10 mouse cellular contexts compared by ENCODE assay signal in the genomic region with DNA sequence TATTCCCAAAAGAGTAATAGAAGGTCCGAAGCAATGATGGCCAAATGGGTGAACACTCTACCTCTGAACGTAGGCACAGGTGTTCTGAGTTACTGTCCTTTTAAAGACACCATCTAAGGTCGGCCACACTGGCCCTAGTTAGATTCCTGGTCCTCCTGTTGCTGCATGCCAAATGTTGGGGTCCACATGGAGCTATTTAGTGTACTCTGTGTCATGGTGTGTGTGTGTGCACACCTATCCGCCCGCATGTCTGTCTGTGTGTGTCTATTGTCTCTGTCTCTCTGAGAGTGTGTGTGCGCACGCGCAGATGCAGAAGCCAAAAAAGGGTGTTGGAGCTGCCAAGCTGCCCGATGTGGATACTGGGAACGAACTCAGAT. TPM values are rescaled to one million over a fixed set of nuclear protein-coding genes. Genes with fewer than 3 reads are reported as not detected.
A peak's percentile ranks its signal among the peaks of the same experiment; 100 is the strongest.
DNase-seq lines count a peak whose midpoint lies in the region; ATAC-seq and TF ChIP-seq lines count a peak whose summit lies in the region.
"Had no signal": no experiment of that assay in that cellular context is flagged by ENCODE, and none has a peak within 500 bp of the region (broad histone marks: within the 10 kb centered on the region; RNA-seq: fewer than 3 reads in every experiment).

No protein-coding gene starts in this region.

- H3K27ac ChIP-seq in lung, embryonic 14.5 days (ENCODE audit: low read depth) = no peak overlapping the region
- H3K27ac ChIP-seq in hindbrain, embryonic 15.5 days (replicated peaks) = peak overlapping the region; percentile 71
- peak overlapping the region; percentile 48; the same call in 1 of the 2 replicates for H3K27ac ChIP-seq in neural tube, embryonic 14.5 days (ENCODE audit: low read depth, low read length)
- H3K27ac ChIP-seq: kidney, postnatal 0 days had no signal

- peaks cover 29% of the 10 kb centered on the region for H3K36me3 ChIP-seq in lung, embryonic 14.5 days (ENCODE audit: insufficient read depth)
- no peaks in the 10 kb centered on the region for H3K36me3 ChIP-seq in hindbrain, embryonic 15.5 days
- H3K36me3 ChIP-seq in neural tube, embryonic 14.5 days (ENCODE audit: control insufficient read depth, insufficient read depth, low read length) = no peaks in the 10 kb centered on the region

- peak; percentile 36 to 40 for DNase-seq in cerebellum, postnatal 25 days
- DNase-seq in cerebellum, adult 11 months = no peak
- DNase-seq in lung, embryonic 14.5 days = no peak
- DNase-seq in lung, adult 2 months = no peak
- DNase-seq in frontal cortex, postnatal 10 days (ENCODE audit: low spot score in 2 of 2) = no peak
- no peak for DNase-seq in lung, postnatal 25 days (ENCODE audit: low spot score)

- ATAC-seq in lung, embryonic 14.5 days (ENCODE audit: insufficient read depth) = 0 out of 2 replicates have a peak, but pooled peaks have one; percentile 14
- ATAC-seq in hindbrain, embryonic 15.5 days (ENCODE audit: low FRiP score, low read depth) = no peak
- no peak for ATAC-seq in neural tube, embryonic 14.5 days (ENCODE audit: low read depth)

- H3K27me3 ChIP-seq in lung, embryonic 14.5 days (ENCODE audit: insufficient read depth, low read length) = no peaks in the 10 kb centered on the region
- no peaks in the 10 kb centered on the region for H3K27me3 ChIP-seq in hindbrain, embryonic 15.5 days
- no peaks in the 10 kb centered on the region for H3K27me3 ChIP-seq in neural tube, embryonic 14.5 days (ENCODE audit: control insufficient read depth, insufficient read depth, low read length)
- H3K27me3 ChIP-seq: limb, embryonic 12.5 days had no signal

- no peak for TF ChIP-seq POLR2A in lung, adult 2 months (IDR thresholded peaks at IDR 0.05; ENCODE audit: borderline replicate concordance, extremely low read depth, low read depth, low read length)

- no peaks in the 10 kb centered on the region for H3K4me1 ChIP-seq in lung, embryonic 14.5 days (ENCODE audit: insufficient read depth)
- peaks cover 3% of the 10 kb centered on the region; the same call in 1 of the 2 replicates for H3K4me1 ChIP-seq in lung, adult 2 months (ENCODE audit: control insufficient read depth, insufficient read depth, low read length)
- H3K4me1 ChIP-seq in hindbrain, embryonic 15.5 days (replicated peaks) = peaks cover 65% of the 10 kb centered on the region
- H3K4me1 ChIP-seq in neural tube, embryonic 14.5 days (ENCODE audit: control insufficient read depth, insufficient read depth, low read length) = peaks cover 13% of the 10 kb centered on the region; the same call in 1 of the 2 replicates

- no peak overlapping the region for H3K4me3 ChIP-seq in lung, embryonic 14.5 days (ENCODE audit: low read depth, low read length)
- H3K4me3 ChIP-seq in lung, adult 2 months (replicated peaks; ENCODE audit: extremely low read depth, low read depth, low read length) = no peak overlapping the region
- no peak overlapping the region for H3K4me3 ChIP-seq in hindbrain, embryonic 15.5 days
- no peak overlapping the region for H3K4me3 ChIP-seq in neural tube, embryonic 14.5 days (ENCODE audit: low read depth, low read length)
- H3K4me3 ChIP-seq: limb, embryonic 12.5 days had no signal

- TF ChIP-seq CTCF in lung, embryonic 14.5 days (IDR thresholded peaks at IDR 0.05; ENCODE audit: low read depth) = no peak
- no peak for TF ChIP-seq CTCF in lung, adult 2 months (IDR thresholded peaks at IDR 0.05; ENCODE audit: insufficient read depth, low read length)

- H3K9me3 ChIP-seq in lung, embryonic 14.5 days (ENCODE audit: low read depth, low read length) = no peaks in the 10 kb centered on the region
- H3K9me3 ChIP-seq in hindbrain, embryonic 15.5 days = no peaks in the 10 kb centered on the region
- no peaks in the 10 kb centered on the region for H3K9me3 ChIP-seq in neural tube, embryonic 14.5 days (ENCODE audit: control insufficient read depth, low read length)
- H3K9me3 ChIP-seq: limb, embryonic 12.5 days had no signal

- 74% methylated on average over 10 of the region's 10 CpGs for WGBS in lung, embryonic 14.5 days
- 78% methylated on average over 10 of the region's 10 CpGs for WGBS in lung, adult 2 months
- 65% methylated on average over 10 of the region's 10 CpGs for WGBS in hindbrain, embryonic 15.5 days
- WGBS in neural tube, embryonic 14.5 days = 68% methylated on average over 10 of the region's 10 CpGs

- no peak overlapping the region for H3K9ac ChIP-seq in lung, embryonic 14.5 days
- H3K9ac ChIP-seq in hindbrain, embryonic 15.5 days = no peak overlapping the region
- H3K9ac ChIP-seq in neural tube, embryonic 14.5 days (replicated peaks; ENCODE audit: low read depth, low read length) = no peak overlapping the region
- H3K9ac ChIP-seq: limb, embryonic 12.5 days had no signal

- no peak overlapping the region for H3K4me2 ChIP-seq in lung, embryonic 14.5 days
- peak overlapping the region; percentile 38; the same call in 1 of the 2 replicates for H3K4me2 ChIP-seq in hindbrain, embryonic 15.5 days
- no peak overlapping the region for H3K4me2 ChIP-seq in neural tube, embryonic 14.5 days (ENCODE audit: low read depth, low read length)

RNA-seq across cellular contexts. Expression of gene Gprc5b, which starts 17.9 kb away (rescaled TPM):
- polyA plus RNA-seq in lung, embryonic 14.5 days (2014; fragmentation: Nextera tagmentation; extraction: Ambion mirVana) = 7.6 and 10.9 TPM in 2 replicates
- polyA plus RNA-seq in lung, adult 2 months (2012; rRNA removed) = 31.3 and 46.6 TPM in 2 replicates
- polyA plus RNA-seq in hindbrain, embryonic 15.5 days (2015; fragmentation: Nextera tagmentation; extraction: Ambion mirVana) = 5.2 and 5.9 TPM in 2 replicates
- 4.9 and 9.9 TPM in 2 replicates for polyA plus RNA-seq in neural tube, embryonic 14.5 days (2014; fragmentation: Nextera tagmentation; extraction: Ambion mirVana)

Comparison
In these comparisons a context has a peak if more than half of its experiments do, and no peak if none do; other contexts are left out.
1. DNase-seq: peak in cerebellum, postnatal 25 days (2 of 2); none in cerebellum, adult 11 months (single experiment), lung, embryonic 14.5 days (single experiment), lung, adult 2 months (single experiment), frontal cortex, postnatal 10 days (0 of 2) and lung, postnatal 25 days (single experiment).